Mouse (Mus musculus): ENCODE results near the gene Myo9b. TPM values are rescaled to one million over a fixed set of nuclear protein-coding genes. Genes with fewer than 3 reads are reported as not detected.
A peak's percentile ranks its signal among the peaks of the same experiment; 100 is the strongest.
"Not testable (repeated sequence)": the region's sequence is repeated elsewhere in the genome, so short reads cannot be mapped to it uniquely, and the experiment has no call there.

Myo9b gene
- polyA plus RNA-seq, 1 experiment from 2014 or later, result 23.0 TPM

GRCm38 (mm10) chr8:71271630-71272029 is 884 bp upstream of the Myo9b start:
- Histone ChIP-seq H3K9me3 (ENCODE audit: control insufficient read depth, low read length) (no peaks in the 10 kb centered on the region), H3K4me3 (ENCODE audit: low read depth, low read length) (peak overlapping the region; percentile 75), H3K36me3 (ENCODE audit: control insufficient read depth, insufficient read depth, low read length) (no peaks in the 10 kb centered on the region; the same call in 1 of the 2 replicates), H3K4me2 (ENCODE audit: low read depth, severe bottlenecking) (peak overlapping the region; percentile 80), H3K27ac (replicated peaks; ENCODE audit: low read depth, low read length) (peak overlapping the region; percentile 73; the same call in 1 of the 2 replicates), H3K4me1 (ENCODE audit: control insufficient read depth, insufficient read depth, low read length) (peaks cover 7% of the 10 kb centered on the region), H3K9ac (ENCODE audit: low read length) (peak overlapping the region; percentile 77), H3K27me3 (ENCODE audit: control insufficient read depth, insufficient read depth, low read length) (no peaks in the 10 kb centered on the region)
- ATAC-seq (ENCODE audit: insufficient number of reproducible peaks, low FRiP score, low TSS enrichment, low read depth) (no peak), DNase-seq (ENCODE audit: low spot score) (no peak)
- WGBS, result 23% methylated on average over 5 of the region's 5 CpGs

GRCm38 (mm10) chr8:71273151-71273510 is 617 bp downstream of the Myo9b start:
- Histone ChIP-seq H3K36me3 (ENCODE audit: control insufficient read depth, insufficient read depth, low read length) (no peaks in the 10 kb centered on the region; the same call in 1 of the 2 replicates), H3K9ac (ENCODE audit: low read length) (peak overlapping the region; percentile 77), H3K9me3 (ENCODE audit: control insufficient read depth, low read length) (no peaks in the 10 kb centered on the region), H3K4me2 (ENCODE audit: low read depth, severe bottlenecking) (peak overlapping the region; percentile 80), H3K4me3 (ENCODE audit: low read depth, low read length) (peak overlapping the region; percentile 75), H3K27ac (replicated peaks; ENCODE audit: low read depth, low read length) (peak overlapping the region; percentile 26; the same call in 1 of the 2 replicates), H3K4me1 (ENCODE audit: control insufficient read depth, insufficient read depth, low read length) (peaks cover 7% of the 10 kb centered on the region), H3K27me3 (ENCODE audit: control insufficient read depth, insufficient read depth, low read length) (no peaks in the 10 kb centered on the region)
- DNase-seq (ENCODE audit: low spot score), result no peak
- 0% methylated on average over 14 of the region's 14 CpGs for WGBS
- no peak for ATAC-seq (ENCODE audit: insufficient number of reproducible peaks, low FRiP score, low TSS enrichment, low read depth)

- ATAC-seq (ENCODE audit: insufficient number of reproducible peaks, low FRiP score, low TSS enrichment, low read depth) (no peak), DNase-seq (ENCODE audit: low spot score) (no peak)
- Histone ChIP-seq H3K27me3 (ENCODE audit: control insufficient read depth, insufficient read depth, low read length) (no peaks in the 10 kb centered on the region), H3K4me3 (ENCODE audit: low read depth, low read length) (no peak overlapping the region), H3K4me2 (ENCODE audit: low read depth, severe bottlenecking) (no peak overlapping the region), H3K27ac (replicated peaks; ENCODE audit: low read depth, low read length) (no peak overlapping the region), H3K36me3 (ENCODE audit: control insufficient read depth, insufficient read depth, low read length) (no peaks in the 10 kb centered on the region; the same call in 1 of the 2 replicates), H3K9me3 (ENCODE audit: control insufficient read depth, low read length) (no peaks in the 10 kb centered on the region), H3K4me1 (ENCODE audit: control insufficient read depth, insufficient read depth, low read length) (peaks cover 7% of the 10 kb centered on the region), H3K9ac (ENCODE audit: low read length) (no peak overlapping the region)
Measured at GRCm38 (mm10) chr8:71274478-71274877, 2.0 kb downstream of the Myo9b start.

GRCm38 (mm10) chr8:71276166-71276565 is 3.7 kb downstream of the Myo9b start:
- H3K4me3 ChIP-seq (ENCODE audit: low read depth, low read length), result no peak overlapping the region
- H3K27me3 ChIP-seq (ENCODE audit: control insufficient read depth, insufficient read depth, low read length), result no peaks in the 10 kb centered on the region
- ATAC-seq (ENCODE audit: insufficient number of reproducible peaks, low FRiP score, low TSS enrichment, low read depth) (no peak), DNase-seq (ENCODE audit: low spot score) (no peak)
- 95% methylated on average over 3 of the region's 3 CpGs for WGBS
- H3K9ac ChIP-seq (ENCODE audit: low read length), result no peak overlapping the region
- H3K36me3 ChIP-seq (ENCODE audit: control insufficient read depth, insufficient read depth, low read length), result no peaks in the 10 kb centered on the region; the same call in 1 of the 2 replicates
- H3K27ac ChIP-seq (replicated peaks; ENCODE audit: low read depth, low read length), result no peak overlapping the region
- H3K9me3 ChIP-seq (ENCODE audit: control insufficient read depth, low read length), result no peaks in the 10 kb centered on the region
- peaks cover 7% of the 10 kb centered on the region for H3K4me1 ChIP-seq (ENCODE audit: control insufficient read depth, insufficient read depth, low read length)
- H3K4me2 ChIP-seq (ENCODE audit: low read depth, severe bottlenecking), result no peak overlapping the region

- WGBS, result 67% methylated on average over 1 of the region's 1 CpGs
- not testable (repeated sequence) for H3K27ac ChIP-seq (replicated peaks; ENCODE audit: low read depth, low read length); DNase-seq (ENCODE audit: low spot score); H3K9me3 ChIP-seq (ENCODE audit: control insufficient read depth, low read length); H3K4me1 ChIP-seq (ENCODE audit: control insufficient read depth, insufficient read depth, low read length); H3K4me2 ChIP-seq (ENCODE audit: low read depth, severe bottlenecking); H3K27me3 ChIP-seq (ENCODE audit: control insufficient read depth, insufficient read depth, low read length); ATAC-seq (ENCODE audit: insufficient number of reproducible peaks, low FRiP score, low TSS enrichment, low read depth); H3K4me3 ChIP-seq (ENCODE audit: low read depth, low read length); H3K9ac ChIP-seq (ENCODE audit: low read length); H3K36me3 ChIP-seq (ENCODE audit: control insufficient read depth, insufficient read depth, low read length)
Measured at GRCm38 (mm10) chr8:71279409-71279808, 6.9 kb downstream of the Myo9b start.

- not testable (repeated sequence) for H3K27ac ChIP-seq (replicated peaks; ENCODE audit: low read depth, low read length); H3K9ac ChIP-seq (ENCODE audit: low read length); H3K4me2 ChIP-seq (ENCODE audit: low read depth, severe bottlenecking); H3K36me3 ChIP-seq (ENCODE audit: control insufficient read depth, insufficient read depth, low read length); DNase-seq (ENCODE audit: low spot score); H3K4me1 ChIP-seq (ENCODE audit: control insufficient read depth, insufficient read depth, low read length); H3K9me3 ChIP-seq (ENCODE audit: control insufficient read depth, low read length); H3K4me3 ChIP-seq (ENCODE audit: low read depth, low read length); ATAC-seq (ENCODE audit: insufficient number of reproducible peaks, low FRiP score, low TSS enrichment, low read depth); H3K27me3 ChIP-seq (ENCODE audit: control insufficient read depth, insufficient read depth, low read length)
- 69% methylated on average over 1 of the region's 1 CpGs for WGBS
Measured at GRCm38 (mm10) chr8:71281731-71282130, 9.2 kb downstream of the Myo9b start.

- no peak overlapping the region for H3K4me2 ChIP-seq (ENCODE audit: low read depth, severe bottlenecking)
- WGBS, result 81% methylated on average over 5 of the region's 5 CpGs
- no peak for ATAC-seq (ENCODE audit: insufficient number of reproducible peaks, low FRiP score, low TSS enrichment, low read depth)
Measured at GRCm38 (mm10) chr8:71282621-71283020, 10.1 kb downstream of the Myo9b start.

GRCm38 (mm10) chr8:71286223-71286622 is 13.7 kb downstream of the Myo9b start:
- not testable (repeated sequence) for H3K4me2 ChIP-seq (ENCODE audit: low read depth, severe bottlenecking); ATAC-seq (ENCODE audit: insufficient number of reproducible peaks, low FRiP score, low TSS enrichment, low read depth); H3K36me3 ChIP-seq (ENCODE audit: control insufficient read depth, insufficient read depth, low read length); DNase-seq (ENCODE audit: low spot score); H3K27ac ChIP-seq (replicated peaks; ENCODE audit: low read depth, low read length); H3K4me3 ChIP-seq (ENCODE audit: low read depth, low read length); H3K4me1 ChIP-seq (ENCODE audit: control insufficient read depth, insufficient read depth, low read length); H3K9ac ChIP-seq (ENCODE audit: low read length); H3K27me3 ChIP-seq (ENCODE audit: control insufficient read depth, insufficient read depth, low read length); H3K9me3 ChIP-seq (ENCODE audit: control insufficient read depth, low read length)
- 92% methylated on average over 2 of the region's 2 CpGs for WGBS

More at GRCm38 (mm10) chr8:71282621-71283020, 10.1 kb downstream of the Myo9b start:
- no peaks in the 10 kb centered on the region for H3K9me3 ChIP-seq (ENCODE audit: control insufficient read depth, low read length)
- no peak for DNase-seq (ENCODE audit: low spot score)
- no peaks in the 10 kb centered on the region for H3K36me3 ChIP-seq (ENCODE audit: control insufficient read depth, insufficient read depth, low read length)
- no peaks in the 10 kb centered on the region for H3K4me1 ChIP-seq (ENCODE audit: control insufficient read depth, insufficient read depth, low read length)
- no peak overlapping the region for H3K4me3 ChIP-seq (ENCODE audit: low read depth, low read length)
- no peaks in the 10 kb centered on the region for H3K27me3 ChIP-seq (ENCODE audit: control insufficient read depth, insufficient read depth, low read length)
- no peak overlapping the region for H3K9ac ChIP-seq (ENCODE audit: low read length)
- no peak overlapping the region for H3K27ac ChIP-seq (replicated peaks; ENCODE audit: low read depth, low read length)

- 66% methylated on average over 3 of the region's 3 CpGs for WGBS
- no peaks in the 10 kb centered on the region for H3K9me3 ChIP-seq (ENCODE audit: control insufficient read depth, low read length)
- ATAC-seq (ENCODE audit: insufficient number of reproducible peaks, low FRiP score, low TSS enrichment, low read depth) (no peak), DNase-seq (ENCODE audit: low spot score) (no peak)
- no peaks in the 10 kb centered on the region for H3K36me3 ChIP-seq (ENCODE audit: control insufficient read depth, insufficient read depth, low read length)
- H3K4me1 ChIP-seq (ENCODE audit: control insufficient read depth, insufficient read depth, low read length), result no peaks in the 10 kb centered on the region
- H3K27me3 ChIP-seq (ENCODE audit: control insufficient read depth, insufficient read depth, low read length), result no peaks in the 10 kb centered on the region
- H3K4me2 ChIP-seq (ENCODE audit: low read depth, severe bottlenecking), result no peak overlapping the region
- H3K27ac ChIP-seq (replicated peaks; ENCODE audit: low read depth, low read length), result no peak overlapping the region
- no peak overlapping the region for H3K9ac ChIP-seq (ENCODE audit: low read length)
- H3K4me3 ChIP-seq (ENCODE audit: low read depth, low read length), result no peak overlapping the region
Measured at GRCm38 (mm10) chr8:71288441-71288949, 16.0 kb downstream of the Myo9b start.

Measured in limb, embryonic 11.5 days (tissue).